In genomic region chr13:64154651-64155050, GRCm38 (mm10) we compare ENCODE assay signal across 9 mouse cellular contexts. TPM values are rescaled to one million over a fixed set of nuclear protein-coding genes. Genes with fewer than 3 reads are reported as not detected.
A peak's percentile ranks its signal among the peaks of the same experiment; 100 is the strongest.
DNase-seq lines count a peak whose midpoint lies in the region; ATAC-seq and TF ChIP-seq lines count a peak whose summit lies in the region.
"Had no signal": no experiment of that assay in that cellular context is flagged by ENCODE, and none has a peak within 500 bp of the region (broad histone marks: within the 10 kb centered on the region; RNA-seq: fewer than 3 reads in every experiment).

No protein-coding gene starts in this region.

- H3K4me2 ChIP-seq in limb, embryonic 14.5 days (replicated peaks; ENCODE audit: low read depth, low read length, severe bottlenecking), result peak overlapping the region; percentile 65; the same call in 1 of the 2 replicates
- 0 out of 2 replicates have a peak overlapping the region, but pooled peaks have one; percentile 4 for H3K4me2 ChIP-seq in CH12.LX (ENCODE audit: insufficient read depth, low read depth, poor library complexity, severe bottlenecking)
- H3K4me2 ChIP-seq in heart, embryonic 16.5 days (ENCODE audit: low read depth, low read length), result peak overlapping the region; percentile 57
- H3K4me2 ChIP-seq in hindbrain, embryonic 14.5 days (replicated peaks), result no peak overlapping the region

- H3K9me3 ChIP-seq in limb, embryonic 14.5 days (ENCODE audit: control insufficient read depth, low read length), result no peaks in the 10 kb centered on the region
- no peaks in the 10 kb centered on the region for H3K9me3 ChIP-seq in limb, embryonic 10.5 days (replicated peaks)
- H3K9me3 ChIP-seq in CH12.LX (replicated peaks; ENCODE audit: low read length), result no peaks in the 10 kb centered on the region
- H3K9me3 ChIP-seq in heart, embryonic 16.5 days (replicated peaks; ENCODE audit: control insufficient read depth, low read length), result no peaks in the 10 kb centered on the region
- no peaks in the 10 kb centered on the region for H3K9me3 ChIP-seq in hindbrain, embryonic 14.5 days (ENCODE audit: control insufficient read depth, low read length)

- no peak overlapping the region for H3K4me3 ChIP-seq in gastrocnemius, adult 2 months
- no peak overlapping the region for H3K4me3 ChIP-seq in limb, embryonic 14.5 days (replicated peaks; ENCODE audit: low read length)
- H3K4me3 ChIP-seq in limb, embryonic 10.5 days, result no peak overlapping the region
- no peak overlapping the region for H3K4me3 ChIP-seq in CH12.LX (replicated peaks in 1 of 3; ENCODE audit: low read depth in 2 of 3, low read length in 2 of 3, poor library complexity in 1 of 3)
- peak overlapping the region; percentile 21; the same call in 1 of the 2 replicates for H3K4me3 ChIP-seq in heart, embryonic 16.5 days (ENCODE audit: low read length)
- no peak overlapping the region for H3K4me3 ChIP-seq in hindbrain, embryonic 14.5 days (replicated peaks; ENCODE audit: low read length)

- intact Hi-C loops in gastrocnemius, adult 2 months (cut with DNase I), result loop anchor here (10.0 kb wide), 1 partner anchor 340 kb away; the partner anchor contains the start of gene Ercc6l2
- intact Hi-C loops in gastrocnemius, postnatal 36 days (cut with DNase I), result no loop called here

- dilution Hi-C loops in CH12.LX (cut with MboI; ENCODE audit: extremely low pct_ligation_motif_present, extremely low pct_unique_long_range_greater_than_20kb, low sequenced_read_pairs), result no loop called here

- TF ChIP-seq POLR2A in limb, embryonic 14.5 days (IDR thresholded peaks at IDR 0.05; ENCODE audit: borderline replicate concordance, extremely low read depth, insufficient read depth, insufficient read length), result no peak
- no peak for TF ChIP-seq POLR2A in CH12.LX (IDR thresholded peaks at IDR 0.05; ENCODE audit: low read depth, low read length)

- DNase-seq in gastrocnemius, adult 2 months, result no peak
- no peak for DNase-seq in gastrocnemius, postnatal 36 days
- no peak for DNase-seq in limb, embryonic 14.5 days (ENCODE audit: low spot score)
- DNase-seq in limb, embryonic 10.5 days (ENCODE audit: low spot score), result no peak
- no peak for DNase-seq in CH12.LX (ENCODE audit: extremely low read depth)
- no peak for DNase-seq in cerebellum, postnatal 4 days (ENCODE audit: low spot score in 2 of 2)
- no peak for DNase-seq in hindbrain, embryonic 14.5 days (ENCODE audit: low spot score)
- DNase-seq: right cerebral cortex, postnatal 14 days had no signal

- H3K36me3 ChIP-seq in limb, embryonic 14.5 days (ENCODE audit: control insufficient read depth, insufficient read depth, low read length), result no peaks in the 10 kb centered on the region
- 0 out of 2 replicates have a peak, but pooled peaks cover 4% of the 10 kb centered on the region for H3K36me3 ChIP-seq in limb, embryonic 10.5 days
- peaks cover 0 to 6% of the 10 kb centered on the region in 2 experiments for H3K36me3 ChIP-seq in CH12.LX (replicated peaks in 1 of 2; ENCODE audit: control insufficient read depth in 1 of 2, insufficient read depth in 1 of 2, low read length in 1 of 2)
- no peaks in the 10 kb centered on the region for H3K36me3 ChIP-seq in heart, embryonic 16.5 days (ENCODE audit: control insufficient read depth, insufficient read depth)
- no peaks in the 10 kb centered on the region for H3K36me3 ChIP-seq in hindbrain, embryonic 14.5 days (replicated peaks; ENCODE audit: control insufficient read depth, insufficient read depth)

- in situ Hi-C loops in CH12.LX (cut with MboI; ENCODE audit: low pct_ligation_motif_present, low pct_unique_long_range_greater_than_20kb, low sequenced_read_pairs), result no loop called here

- TF ChIP-seq EP300 in CH12.LX (IDR thresholded peaks at IDR 0.05; ENCODE audit: low read length), result no peak

- TF ChIP-seq RAD21 in CH12.LX (IDR thresholded peaks at IDR 0.05; ENCODE audit: low read depth, low read length), result no peak

- no peak for TF ChIP-seq CTCF in gastrocnemius, adult 2 months (IDR thresholded peaks at IDR 0.05)
- TF ChIP-seq CTCF in CH12.LX (conservative IDR thresholded peaks at IDR 0.05 in 1 of 2, IDR thresholded peaks at IDR 0.05 in 1 of 2; ENCODE audit: low read depth in 2 of 2, low read length in 2 of 2), result no peak

- peaks cover 17% of the 10 kb centered on the region for H3K4me1 ChIP-seq in limb, embryonic 14.5 days (ENCODE audit: control insufficient read depth, insufficient read depth, low read length)
- peaks cover 38% of the 10 kb centered on the region for H3K4me1 ChIP-seq in limb, embryonic 10.5 days
- peaks cover 5 to 19% of the 10 kb centered on the region in 2 experiments for H3K4me1 ChIP-seq in CH12.LX (ENCODE audit: control insufficient read depth in 1 of 2, insufficient read depth in 2 of 2)
- peaks cover 27% of the 10 kb centered on the region for H3K4me1 ChIP-seq in heart, embryonic 16.5 days (ENCODE audit: control insufficient read depth, insufficient read depth, low read length)
- peaks cover 5% of the 10 kb centered on the region; the same call in 1 of the 2 replicates for H3K4me1 ChIP-seq in hindbrain, embryonic 14.5 days (replicated peaks; ENCODE audit: control insufficient read depth, insufficient read depth, low read length)

- WGBS in limb, embryonic 14.5 days, result 44% methylated on average over 2 of the region's 2 CpGs
- 56% methylated on average over 2 of the region's 2 CpGs for WGBS in limb, embryonic 10.5 days
- WGBS in heart, embryonic 16.5 days, result 35% methylated on average over 2 of the region's 2 CpGs
- 61% methylated on average over 2 of the region's 2 CpGs for WGBS in hindbrain, embryonic 14.5 days

- peaks cover 29% of the 10 kb centered on the region for H3K79me2 ChIP-seq in CH12.LX (replicated peaks; ENCODE audit: control insufficient read depth, extremely low read depth, insufficient read depth, poor library complexity, severe bottlenecking)

- no peak for ATAC-seq in limb, embryonic 14.5 days (ENCODE audit: low FRiP score, low read depth)
- no peak for ATAC-seq in heart, embryonic 16.5 days (replicated peaks; ENCODE audit: extremely low read depth, insufficient read depth, low FRiP score)
- no peak for ATAC-seq in hindbrain, embryonic 14.5 days (ENCODE audit: low FRiP score)

- no peaks in the 10 kb centered on the region for H3K27me3 ChIP-seq in limb, embryonic 14.5 days (ENCODE audit: control insufficient read depth, insufficient read depth, low read length)
- no peaks in the 10 kb centered on the region for H3K27me3 ChIP-seq in limb, embryonic 10.5 days (ENCODE audit: low read depth, poor library complexity, severe bottlenecking)
- H3K27me3 ChIP-seq in CH12.LX (replicated peaks), result peaks cover 26% of the 10 kb centered on the region
- H3K27me3 ChIP-seq in heart, embryonic 16.5 days (ENCODE audit: control insufficient read depth, insufficient read depth, low read length), result no peaks in the 10 kb centered on the region
- no peaks in the 10 kb centered on the region for H3K27me3 ChIP-seq in hindbrain, embryonic 14.5 days (ENCODE audit: control insufficient read depth, insufficient read depth, low read length)

- peak overlapping the region; percentile 81; the same call in 1 of the 2 replicates for H3K27ac ChIP-seq in gastrocnemius, adult 2 months
- no peak overlapping the region for H3K27ac ChIP-seq in limb, embryonic 14.5 days (replicated peaks; ENCODE audit: low read depth, low read length)
- no peak overlapping the region for H3K27ac ChIP-seq in limb, embryonic 10.5 days
- no peak overlapping the region for H3K27ac ChIP-seq in CH12.LX (ENCODE audit: insufficient read depth, low read depth)
- peak overlapping the region; percentile 86 for H3K27ac ChIP-seq in heart, embryonic 16.5 days (ENCODE audit: low read length)
- no peak overlapping the region for H3K27ac ChIP-seq in hindbrain, embryonic 14.5 days

- H3K9ac ChIP-seq in limb, embryonic 14.5 days (ENCODE audit: low read depth, low read length, severe bottlenecking), result no peak overlapping the region
- H3K9ac ChIP-seq in CH12.LX (ENCODE audit: insufficient read depth, low read depth), result no peak overlapping the region
- H3K9ac ChIP-seq in heart, embryonic 16.5 days (ENCODE audit: low read length), result peak overlapping the region; percentile 15; the same call in 1 of the 2 replicates
- no peak overlapping the region for H3K9ac ChIP-seq in hindbrain, embryonic 14.5 days

RNA-seq across cellular contexts. Expression of gene Zfp367, which starts 1.6 kb away (rescaled TPM):
- total RNA-seq in gastrocnemius, adult 2 months (2021), result 10 to 100 TPM; 19.1 to 23.8 TPM
- total RNA-seq in gastrocnemius, postnatal 36 days (2021), result 10 to 100 TPM; 19.6 to 22.3 TPM
- polyA plus RNA-seq in limb, embryonic 14.5 days (2012; rRNA removed), result 14.2 and 17.2 TPM in 2 replicates
- polyA plus RNA-seq in limb, embryonic 14.5 days (2014; fragmentation: Nextera tagmentation; extraction: Ambion mirVana), result 20.2 and 21.0 TPM in 2 replicates
- 11.2 and 12.6 TPM in 2 replicates for polyA plus RNA-seq in limb, embryonic 10.5 days (2016; fragmentation: Nextera tagmentation; extraction: Ambion mirVana)
- total RNA-seq in CH12.LX (2012; rRNA removed) (12.6 and 17.0 TPM in 2 replicates), CH12.LX (2014; rRNA removed) (33.7 and 39.2 TPM in 2 replicates)
- 17.3 and 23.8 TPM in 2 replicates for polyA plus RNA-seq in CH12.LX (2012; ENCODE audit: insufficient read length, low read depth)
- polyA plus RNA-seq in heart, embryonic 16.5 days (2015; fragmentation: Nextera tagmentation; extraction: Ambion mirVana), result 27.7 and 29.6 TPM in 2 replicates
- 5.8 and 8.0 TPM in 2 replicates for polyA plus RNA-seq in hindbrain, embryonic 14.5 days (2014; fragmentation: Nextera tagmentation; extraction: Ambion mirVana)

RNA-seq across cellular contexts. Expression of gene Habp4, which starts 7.0 kb away (rescaled TPM):
- total RNA-seq in gastrocnemius, adult 2 months (2021), result 10 to 100 TPM; 22.2 to 24.8 TPM
- 10 to 100 TPM; 21.2 to 24.2 TPM for total RNA-seq in gastrocnemius, postnatal 36 days (2021)
- polyA plus RNA-seq in limb, embryonic 14.5 days (2012; rRNA removed), result 27.6 and 33.9 TPM in 2 replicates
- 30.1 and 35.2 TPM in 2 replicates for polyA plus RNA-seq in limb, embryonic 14.5 days (2014; fragmentation: Nextera tagmentation; extraction: Ambion mirVana)
- polyA plus RNA-seq in limb, embryonic 10.5 days (2016; fragmentation: Nextera tagmentation; extraction: Ambion mirVana), result 14.5 and 18.4 TPM in 2 replicates
- total RNA-seq in CH12.LX (2012; rRNA removed) (1.8 and 3.3 TPM in 2 replicates), CH12.LX (2014; rRNA removed) (2.6 and 3.5 TPM in 2 replicates)
- 3.3 and 4.2 TPM in 2 replicates for polyA plus RNA-seq in CH12.LX (2012; ENCODE audit: insufficient read length, low read depth)
- 50.4 and 53.2 TPM in 2 replicates for polyA plus RNA-seq in heart, embryonic 16.5 days (2015; fragmentation: Nextera tagmentation; extraction: Ambion mirVana)
- polyA plus RNA-seq in hindbrain, embryonic 14.5 days (2014; fragmentation: Nextera tagmentation; extraction: Ambion mirVana), result 52.4 and 65.2 TPM in 2 replicates

RNA-seq across cellular contexts. Expression of gene Slc35d2, which starts 25.5 kb away (rescaled TPM):
- under 1 TPM; 0.84 to 0.89 TPM for total RNA-seq in gastrocnemius, adult 2 months (2021)
- total RNA-seq in gastrocnemius, postnatal 36 days (2021), result under 1 TPM; 0.30 to 0.46 TPM
- 6.4 and 8.3 TPM in 2 replicates for polyA plus RNA-seq in limb, embryonic 14.5 days (2012; rRNA removed)
- polyA plus RNA-seq in limb, embryonic 14.5 days (2014; fragmentation: Nextera tagmentation; extraction: Ambion mirVana), result 5.5 and 6.0 TPM in 2 replicates
- 3.0 TPM in 2 replicates for polyA plus RNA-seq in limb, embryonic 10.5 days (2016; fragmentation: Nextera tagmentation; extraction: Ambion mirVana)
- 9.2 and 10.3 TPM in 2 replicates for total RNA-seq in CH12.LX (2012; rRNA removed)
- total RNA-seq in CH12.LX (2014; rRNA removed), result 15.4 and 19.4 TPM in 2 replicates
- 16.9 and 17.2 TPM in 2 replicates for polyA plus RNA-seq in CH12.LX (2012; ENCODE audit: insufficient read length, low read depth)
- 4.1 and 5.2 TPM in 2 replicates for polyA plus RNA-seq in heart, embryonic 16.5 days (2015; fragmentation: Nextera tagmentation; extraction: Ambion mirVana)
- polyA plus RNA-seq in hindbrain, embryonic 14.5 days (2014; fragmentation: Nextera tagmentation; extraction: Ambion mirVana), result 1.2 and 1.7 TPM in 2 replicates

Comparison
In these comparisons a context has a peak if more than half of its experiments do, and no peak if none do; other contexts are left out.
1. H3K27ac ChIP-seq: peak in gastrocnemius, adult 2 months (single experiment) and heart, embryonic 16.5 days (single experiment); none in limb, embryonic 14.5 days (single experiment), limb, embryonic 10.5 days (single experiment), CH12.LX (single experiment) and hindbrain, embryonic 14.5 days (single experiment).